ENCODE assay signal across 11 mouse cellular contexts in genomic region chr2:180705066-180705465, GRCm38 (mm10). TPM values are rescaled to one million over a fixed set of nuclear protein-coding genes. Genes with fewer than 3 reads are reported as not detected.
DNase-seq lines count a peak whose midpoint lies in the region; ATAC-seq and TF ChIP-seq lines count a peak whose summit lies in the region.
"Had no signal": no experiment of that assay in that cellular context is flagged by ENCODE, and none has a peak within 500 bp of the region (broad histone marks: within the 10 kb centered on the region; RNA-seq: fewer than 3 reads in every experiment).

No protein-coding gene starts in this region.

- no peak for ATAC-seq in heart, embryonic 12.5 days (ENCODE audit: insufficient number of reproducible peaks, low FRiP score)
- no peak for ATAC-seq in lung, embryonic 16.5 days (ENCODE audit: low read depth)
- ATAC-seq in megakaryocyte progenitor cell, adult 5-6 weeks (replicated peaks; ENCODE audit: poor library complexity) = peak; percentile 16
- no peak for ATAC-seq in cerebellum, adult (ENCODE audit: insufficient number of reproducible peaks, low FRiP score, low TSS enrichment)
- no peak for ATAC-seq in forebrain, embryonic 13.5 days

- peak overlapping the region; percentile 89 for H3K27ac ChIP-seq in heart, adult 2 months
- no peak overlapping the region for H3K27ac ChIP-seq in heart, embryonic 12.5 days (ENCODE audit: poor library complexity, severe bottlenecking)
- H3K27ac ChIP-seq in lung, embryonic 16.5 days (ENCODE audit: low read length) = peak overlapping the region; percentile 3; the same call in 1 of the 2 replicates
- H3K27ac ChIP-seq in bone marrow macrophage, adult 2 months (ENCODE audit: insufficient read depth, low read depth, low read length) = peak overlapping the region; percentile 43
- H3K27ac ChIP-seq in forebrain, embryonic 13.5 days = no peak overlapping the region
- H3K27ac ChIP-seq: embryonic facial prominence, embryonic 15.5 days had no signal

- peak overlapping the region; percentile 2 for H3K9ac ChIP-seq in heart, adult 2 months (ENCODE audit: low read depth, low read length)
- no peak overlapping the region for H3K9ac ChIP-seq in heart, embryonic 12.5 days
- H3K9ac ChIP-seq in lung, embryonic 16.5 days (ENCODE audit: low read length) = no peak overlapping the region
- H3K9ac ChIP-seq in forebrain, embryonic 13.5 days = no peak overlapping the region
- H3K9ac ChIP-seq: embryonic facial prominence, embryonic 15.5 days had no signal

- no peak for TF ChIP-seq CTCF in heart, adult 2 months (IDR thresholded peaks at IDR 0.05)
- TF ChIP-seq CTCF in bone marrow macrophage, adult 2 months (IDR thresholded peaks at IDR 0.05; ENCODE audit: low read depth, low read length) = no peak

- TF ChIP-seq POLR2A in heart, adult 2 months (IDR thresholded peaks at IDR 0.05; ENCODE audit: insufficient read depth, low read depth, low read length) = no peak
- no peak for TF ChIP-seq POLR2A in bone marrow macrophage, adult 2 months (IDR thresholded peaks at IDR 0.05; ENCODE audit: borderline replicate concordance, low read depth, low read length)

- H3K4me3 ChIP-seq in heart, adult 2 months = no peak overlapping the region
- H3K4me3 ChIP-seq in heart, embryonic 12.5 days = no peak overlapping the region
- H3K4me3 ChIP-seq in lung, embryonic 16.5 days (ENCODE audit: low read length) = no peak overlapping the region
- peak overlapping the region; percentile 7; the same call in 1 of the 2 replicates for H3K4me3 ChIP-seq in bone marrow macrophage, adult 2 months (ENCODE audit: insufficient read depth, low read length)
- no peak overlapping the region for H3K4me3 ChIP-seq in forebrain, embryonic 13.5 days
- H3K4me3 ChIP-seq: embryonic facial prominence, embryonic 15.5 days had no signal

- 40% methylated on average over 3 of the region's 3 CpGs for WGBS in heart, adult 2 months
- WGBS in heart, embryonic 12.5 days = 84% methylated on average over 3 of the region's 3 CpGs
- WGBS in lung, embryonic 16.5 days = 77% methylated on average over 3 of the region's 3 CpGs
- 87% methylated on average over 3 of the region's 3 CpGs for WGBS in forebrain, embryonic 13.5 days

- peaks cover 28% of the 10 kb centered on the region for H3K4me1 ChIP-seq in heart, adult 2 months (ENCODE audit: control insufficient read depth, insufficient read depth, low read length)
- peaks cover 48% of the 10 kb centered on the region for H3K4me1 ChIP-seq in heart, embryonic 12.5 days (replicated peaks)
- H3K4me1 ChIP-seq in lung, embryonic 16.5 days (replicated peaks; ENCODE audit: control insufficient read depth, insufficient read depth, low read length) = peaks cover 32% of the 10 kb centered on the region
- peaks cover 40% of the 10 kb centered on the region for H3K4me1 ChIP-seq in bone marrow macrophage, adult 2 months (ENCODE audit: control insufficient read depth, insufficient read depth, low read length)
- peaks cover 41% of the 10 kb centered on the region for H3K4me1 ChIP-seq in forebrain, embryonic 13.5 days

- intact Hi-C loops in heart, adult 2 months (cut with DNase I) = no loop called here

- H3K4me2 ChIP-seq in heart, embryonic 12.5 days = no peak overlapping the region
- 0 out of 2 replicates have a peak overlapping the region, but pooled peaks have one; percentile 0 for H3K4me2 ChIP-seq in lung, embryonic 16.5 days (ENCODE audit: low read depth, low read length)
- no peak overlapping the region for H3K4me2 ChIP-seq in forebrain, embryonic 13.5 days
- H3K4me2 ChIP-seq: embryonic facial prominence, embryonic 15.5 days; heart, embryonic 11.5 days had no signal

- no peak for DNase-seq in heart, adult 2 months
- no peak for DNase-seq in lung, postnatal 4 days
- DNase-seq: cerebellum, postnatal 14 days had no signal

- no peaks in the 10 kb centered on the region for H3K9me3 ChIP-seq in heart, embryonic 12.5 days (replicated peaks)
- no peaks in the 10 kb centered on the region for H3K9me3 ChIP-seq in lung, embryonic 16.5 days (ENCODE audit: control insufficient read depth, low read length)
- H3K9me3 ChIP-seq in forebrain, embryonic 13.5 days (replicated peaks) = no peaks in the 10 kb centered on the region
- H3K9me3 ChIP-seq: embryonic facial prominence, embryonic 15.5 days had no signal

- no peak for TF ChIP-seq EP300 in heart, adult 2 months (IDR thresholded peaks at IDR 0.05; ENCODE audit: insufficient read depth, low read depth, low read length)

- peaks cover 12% of the 10 kb centered on the region for H3K79me2 ChIP-seq in heart, adult 2 months (replicated peaks; ENCODE audit: control insufficient read depth, insufficient read depth, low read length)

- H3K27me3 ChIP-seq in heart, adult 2 months (ENCODE audit: control insufficient read depth, insufficient read depth, low read length) = no peaks in the 10 kb centered on the region
- no peaks in the 10 kb centered on the region for H3K27me3 ChIP-seq in heart, embryonic 12.5 days (replicated peaks)
- H3K27me3 ChIP-seq in lung, embryonic 16.5 days (ENCODE audit: control insufficient read depth, insufficient read depth, low read depth, low read length) = no peaks in the 10 kb centered on the region
- H3K27me3 ChIP-seq in forebrain, embryonic 13.5 days = no peaks in the 10 kb centered on the region
- H3K27me3 ChIP-seq: embryonic facial prominence, embryonic 15.5 days had no signal

- peaks cover 28% of the 10 kb centered on the region for H3K36me3 ChIP-seq in heart, adult 2 months (ENCODE audit: control insufficient read depth, insufficient read depth, low read length)
- H3K36me3 ChIP-seq in heart, embryonic 12.5 days = 0 out of 2 replicates have a peak, but pooled peaks cover 4% of the 10 kb centered on the region
- H3K36me3 ChIP-seq in lung, embryonic 16.5 days (ENCODE audit: control insufficient read depth, insufficient read depth, low read length) = no peaks in the 10 kb centered on the region
- peaks cover 5% of the 10 kb centered on the region; the same call in 1 of the 2 replicates for H3K36me3 ChIP-seq in forebrain, embryonic 13.5 days (ENCODE audit: poor library complexity, severe bottlenecking)
- H3K36me3 ChIP-seq: embryonic facial prominence, embryonic 15.5 days had no signal

RNA-seq across cellular contexts. Expression of gene Dido1, which starts 4.7 kb away (rescaled TPM):
- 10 to 100 TPM; 30.7 to 30.8 TPM for total RNA-seq in heart, adult 2 months (2021)
- 8.6 and 13.8 TPM in 2 replicates for polyA plus RNA-seq in heart, adult 2 months (2012; rRNA removed)
- polyA plus RNA-seq in heart, embryonic 12.5 days (2016; fragmentation: Nextera tagmentation; extraction: Ambion mirVana) = 23.6 and 24.2 TPM in 2 replicates
- 27.6 and 28.2 TPM in 2 replicates for polyA plus RNA-seq in lung, embryonic 16.5 days (2015; fragmentation: Nextera tagmentation; extraction: Ambion mirVana)
- polyA plus RNA-seq in bone marrow macrophage, adult 2 months (2012; ENCODE audit: insufficient read depth, insufficient read length, missing spikeins) = 30.2 and 32.9 TPM in 2 replicates
- total RNA-seq in megakaryocyte progenitor cell, adult 5-6 weeks (2015) = 33.0 and 37.4 TPM in 2 replicates
- 42.9 and 56.0 TPM in 2 replicates for total RNA-seq in megakaryocyte progenitor cell, adult 5-6 weeks (2017)
- 33.4 and 35.7 TPM in 2 replicates for polyA plus RNA-seq in forebrain, embryonic 13.5 days (2015; fragmentation: Nextera tagmentation; extraction: Ambion mirVana)

RNA-seq across cellular contexts. Expression of gene Gid8, which starts 4.9 kb away (rescaled TPM):
- total RNA-seq in heart, adult 2 months (2021) = 10 to 100 TPM; 59.3 to 61.3 TPM
- polyA plus RNA-seq in heart, adult 2 months (2012; rRNA removed) = 38.9 and 70.7 TPM in 2 replicates
- 45.3 and 47.8 TPM in 2 replicates for polyA plus RNA-seq in heart, embryonic 12.5 days (2016; fragmentation: Nextera tagmentation; extraction: Ambion mirVana)
- polyA plus RNA-seq in lung, embryonic 16.5 days (2015; fragmentation: Nextera tagmentation; extraction: Ambion mirVana) = 49.4 and 50.9 TPM in 2 replicates
- polyA plus RNA-seq in bone marrow macrophage, adult 2 months (2012; ENCODE audit: insufficient read depth, insufficient read length, missing spikeins) = 52.9 and 53.5 TPM in 2 replicates
- 59.6 and 70.9 TPM in 2 replicates for total RNA-seq in megakaryocyte progenitor cell, adult 5-6 weeks (2015)
- 55.9 and 73.9 TPM in 2 replicates for total RNA-seq in megakaryocyte progenitor cell, adult 5-6 weeks (2017)
- polyA plus RNA-seq in forebrain, embryonic 13.5 days (2015; fragmentation: Nextera tagmentation; extraction: Ambion mirVana) = 55.3 and 56.3 TPM in 2 replicates

RNA-seq across cellular contexts. Expression of gene Slc17a9, which starts 20.0 kb away (rescaled TPM):
- under 1 TPM; 0.42 to 0.43 TPM for total RNA-seq in heart, adult 2 months (2021)
- polyA plus RNA-seq in heart, adult 2 months (2012; rRNA removed) = 2.4 and 2.6 TPM in 2 replicates
- polyA plus RNA-seq in heart, embryonic 12.5 days (2016; fragmentation: Nextera tagmentation; extraction: Ambion mirVana) = 0.59 and 0.69 TPM in 2 replicates
- 1.5 and 2.1 TPM in 2 replicates for polyA plus RNA-seq in lung, embryonic 16.5 days (2015; fragmentation: Nextera tagmentation; extraction: Ambion mirVana)
- polyA plus RNA-seq in bone marrow macrophage, adult 2 months (2012; ENCODE audit: insufficient read depth, insufficient read length, missing spikeins) = 6.4 and 6.7 TPM in 2 replicates
- total RNA-seq in megakaryocyte progenitor cell, adult 5-6 weeks (2015) = 16.6 and 17.4 TPM in 2 replicates
- 8.0 and 8.4 TPM in 2 replicates for total RNA-seq in megakaryocyte progenitor cell, adult 5-6 weeks (2017)
- 0.18 and 0.58 TPM in 2 replicates for polyA plus RNA-seq in forebrain, embryonic 13.5 days (2015; fragmentation: Nextera tagmentation; extraction: Ambion mirVana)

Comparison
In these comparisons a context has a peak if more than half of its experiments do, and no peak if none do; other contexts are left out.
1. H3K27ac ChIP-seq: peak in heart, adult 2 months (single experiment), lung, embryonic 16.5 days (single experiment) and bone marrow macrophage, adult 2 months (single experiment); none in heart, embryonic 12.5 days (single experiment) and forebrain, embryonic 13.5 days (single experiment).